Mouse (Mus musculus): ENCODE measurements around the gene Ltb4r2.
A peak's percentile ranks its signal among the peaks of the same experiment; 100 is the strongest.

Gene Ltb4r2

DNA sequence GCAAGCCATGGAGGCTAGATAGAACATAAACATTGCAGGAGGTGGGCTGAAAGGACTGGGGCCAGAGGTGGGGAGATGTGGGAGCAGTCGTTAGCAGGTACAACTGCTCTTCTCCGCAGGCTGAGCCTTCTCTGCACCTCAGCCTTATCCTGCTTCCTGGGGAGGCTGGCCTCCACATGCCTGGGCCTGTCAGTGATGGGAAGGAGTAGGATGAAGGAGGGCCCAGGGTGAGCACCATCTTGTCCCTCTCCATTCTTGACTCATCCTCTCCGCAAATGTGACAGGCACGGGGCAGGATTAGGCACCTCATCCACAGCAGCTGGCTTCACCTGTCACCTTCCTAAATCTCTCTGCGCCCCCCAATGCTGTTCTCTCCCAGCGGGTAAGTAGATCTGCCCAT lies at the start of gene Ltb4r2:
Gene Ltb4r2, plus strand, starts transcription at position 266 of the 400 bp plus-strand sequence.
- no peak for DNase-seq (ENCODE audit: low spot score in 2 of 2)

- no peak for DNase-seq (ENCODE audit: low spot score in 2 of 2)
These were observed 49.4 kb upstream of the Ltb4r2 start for GRCm38 (mm10) chr14:55711786-55712185.

DNA sequence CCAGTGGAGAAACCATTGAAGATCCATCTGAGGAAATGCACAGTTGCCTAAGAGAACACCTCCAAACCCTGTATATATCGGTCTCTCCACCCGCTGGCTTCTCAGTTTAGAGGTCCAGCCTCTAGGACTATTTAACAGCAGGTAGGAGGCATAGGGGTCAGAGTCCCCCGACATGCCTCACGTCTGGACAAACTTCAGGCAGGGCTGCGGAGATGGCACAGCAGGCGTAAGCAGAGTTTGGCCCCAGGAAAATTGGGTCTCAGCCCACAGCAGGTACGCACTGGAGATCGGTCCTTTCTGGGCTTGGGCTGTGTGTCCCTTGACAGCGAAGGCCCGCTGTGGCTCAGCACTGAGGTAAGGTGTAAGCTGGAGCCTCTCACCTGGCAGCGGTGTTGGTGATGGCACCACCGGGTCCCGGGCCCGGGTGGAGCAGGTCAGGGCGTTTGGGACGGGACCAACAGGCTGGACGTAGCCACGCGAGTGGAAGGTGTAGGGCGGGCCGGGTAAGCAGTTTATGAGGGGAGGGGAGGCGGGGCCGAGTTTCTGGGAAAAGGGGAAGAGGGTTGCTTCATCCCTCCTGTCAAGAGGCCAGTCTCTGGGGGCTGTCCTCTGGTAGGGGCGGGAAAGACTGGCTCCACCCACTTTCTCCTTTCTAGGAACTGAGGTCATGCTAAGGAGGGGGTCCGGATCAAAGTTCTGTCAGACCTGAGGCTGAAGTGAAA lies 48.1 kb upstream of the Ltb4r2 start:
- DNase-seq (ENCODE audit: low spot score in 2 of 2), result no peak

DNA sequence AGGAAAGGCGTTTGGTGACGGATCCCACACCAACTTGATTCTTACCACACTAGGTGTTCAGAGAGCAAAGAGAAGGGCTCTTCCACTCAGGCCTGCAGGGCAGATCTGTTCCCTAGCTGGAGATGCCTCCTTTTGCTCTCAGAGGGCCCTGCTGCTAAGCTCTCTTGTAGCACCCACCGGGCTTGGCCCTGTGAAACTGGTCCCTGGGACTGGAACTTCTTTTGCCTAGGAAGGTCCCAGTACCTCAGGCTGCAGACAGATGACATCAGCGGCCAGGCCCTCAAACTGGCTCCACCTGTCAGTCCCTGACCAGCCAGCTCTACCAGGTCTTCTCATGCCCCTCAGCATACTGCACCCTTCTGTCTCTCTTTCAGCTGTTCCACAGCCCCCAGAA lies 47.5 kb upstream of the Ltb4r2 start, which contains the start of gene Tgm1:
Gene Tgm1, minus strand, starts transcription at position 198 of the 394 bp plus-strand sequence.
- no peak for DNase-seq (ENCODE audit: low spot score in 2 of 2)

- no peak for DNase-seq (ENCODE audit: low spot score in 2 of 2)
These were observed 46.3 kb upstream of the Ltb4r2 start for GRCm38 (mm10) chr14:55714893-55715292.

DNA sequence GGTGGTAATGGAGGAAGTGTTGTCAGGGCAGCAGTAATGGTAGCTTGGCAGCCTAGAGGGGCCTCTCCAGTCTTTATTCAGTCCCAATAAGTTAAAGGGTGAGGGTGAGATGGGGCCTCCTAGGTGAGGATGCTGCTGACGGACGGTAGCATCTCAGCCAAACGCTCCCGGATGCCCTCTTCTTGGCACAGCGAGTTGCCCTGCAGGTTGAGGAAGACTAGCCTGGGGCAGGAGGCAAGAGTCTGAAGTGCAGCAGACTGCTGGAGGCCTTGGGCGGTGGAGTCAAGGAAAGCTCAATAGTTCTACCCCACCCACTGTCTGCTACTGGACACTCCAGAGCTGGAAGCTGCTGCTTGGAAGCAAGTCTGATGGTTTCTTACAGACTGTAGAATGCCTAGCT lies 45.0 kb upstream of the Ltb4r2 start:
- no peak for DNase-seq (ENCODE audit: low spot score in 2 of 2)

DNA sequence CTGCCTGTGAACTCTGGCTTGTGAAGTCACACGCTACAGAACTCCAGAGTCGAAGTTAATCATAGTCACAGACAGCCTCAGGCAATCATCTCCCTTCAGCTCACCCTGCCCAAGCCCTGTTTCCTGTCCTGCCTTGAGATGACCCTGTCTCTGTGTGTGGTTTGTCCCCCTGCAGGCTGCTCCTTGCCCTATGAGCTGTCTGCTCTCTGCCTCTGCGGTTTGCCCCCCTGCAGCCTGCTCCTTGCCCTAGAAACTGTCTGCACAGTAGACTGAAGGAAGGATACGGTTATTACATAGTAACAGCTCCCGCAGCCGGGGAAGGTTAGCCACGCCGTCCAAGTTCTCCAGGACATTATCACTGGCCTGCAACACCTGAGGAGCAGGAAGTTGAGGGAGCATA lies 44.3 kb upstream of the Ltb4r2 start:
- no peak for DNase-seq (ENCODE audit: low spot score in 2 of 2)

DNA sequence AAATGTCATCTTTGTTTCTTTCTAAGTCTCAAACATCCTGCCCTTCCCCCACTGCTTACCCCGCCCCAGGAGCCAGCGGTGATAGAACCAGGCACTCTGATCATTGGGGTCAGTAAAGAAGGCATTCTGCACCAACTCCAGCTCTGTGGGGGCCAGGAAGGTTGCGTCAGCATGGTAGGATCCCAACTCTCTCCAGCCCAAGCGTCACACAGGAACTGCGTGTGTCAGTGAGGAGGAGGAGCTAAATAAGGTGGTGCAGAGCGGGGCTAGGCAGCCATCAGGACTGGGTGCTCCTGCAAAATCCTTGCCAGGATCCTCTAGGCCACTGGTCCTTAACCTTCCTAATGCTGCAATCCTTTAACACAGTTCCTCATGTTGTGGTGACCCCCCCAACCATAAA lies 41.5 kb upstream of the Ltb4r2 start:
- no peak for DNase-seq (ENCODE audit: low spot score in 2 of 2)

- DNase-seq (ENCODE audit: low spot score in 2 of 2), result no peak
These were observed 40.6 kb upstream of the Ltb4r2 start for GRCm38 (mm10) chr14:55720666-55721065.

GRCm38 (mm10) chr14:55721076-55721475 lies 40.2 kb upstream of the Ltb4r2 start:
- no peak for DNase-seq (ENCODE audit: low spot score in 2 of 2)

DNA sequence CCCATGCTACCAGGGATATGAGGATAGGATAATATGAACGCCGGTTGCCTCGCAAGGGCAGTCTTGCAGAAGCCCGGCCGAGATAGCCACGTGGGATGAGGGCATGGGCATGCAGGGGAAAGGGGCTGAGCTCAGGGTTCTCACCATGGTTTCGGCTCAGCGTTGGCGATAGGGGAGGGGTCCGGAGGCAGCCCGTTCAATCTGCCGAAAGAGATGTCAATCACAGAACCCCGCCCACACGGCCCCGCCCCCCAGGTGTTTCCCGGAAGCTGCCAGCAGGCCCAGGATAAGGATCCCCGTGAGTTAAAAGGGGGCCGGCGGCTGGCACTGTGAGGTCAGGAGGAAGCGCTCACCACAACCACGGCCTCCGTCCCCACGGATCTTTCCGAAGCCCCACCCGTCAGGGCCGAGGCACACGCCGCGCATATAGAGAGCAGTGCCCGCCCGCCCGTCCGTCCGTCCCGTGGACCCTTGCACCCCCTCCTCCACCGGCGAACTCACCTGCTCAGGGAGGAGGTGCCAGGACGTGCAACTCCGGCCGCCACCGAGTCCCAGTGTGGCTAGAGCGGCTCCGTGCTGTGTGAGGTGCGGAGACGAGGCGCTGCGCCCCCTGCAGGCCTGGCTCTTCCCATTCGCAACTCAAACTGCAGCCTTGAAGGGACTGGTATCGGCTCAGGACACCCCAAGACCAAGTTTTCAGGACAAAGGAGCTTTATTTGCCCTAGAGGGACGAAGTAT lies 39.4 kb upstream of the Ltb4r2 start, which contains the start of gene Rabggta:
Gene Rabggta, minus strand, starts transcription at position 564 of the 738 bp plus-strand sequence.
- DNase-seq (ENCODE audit: low spot score in 2 of 2), result peak; percentile 85 to 90

DNA sequence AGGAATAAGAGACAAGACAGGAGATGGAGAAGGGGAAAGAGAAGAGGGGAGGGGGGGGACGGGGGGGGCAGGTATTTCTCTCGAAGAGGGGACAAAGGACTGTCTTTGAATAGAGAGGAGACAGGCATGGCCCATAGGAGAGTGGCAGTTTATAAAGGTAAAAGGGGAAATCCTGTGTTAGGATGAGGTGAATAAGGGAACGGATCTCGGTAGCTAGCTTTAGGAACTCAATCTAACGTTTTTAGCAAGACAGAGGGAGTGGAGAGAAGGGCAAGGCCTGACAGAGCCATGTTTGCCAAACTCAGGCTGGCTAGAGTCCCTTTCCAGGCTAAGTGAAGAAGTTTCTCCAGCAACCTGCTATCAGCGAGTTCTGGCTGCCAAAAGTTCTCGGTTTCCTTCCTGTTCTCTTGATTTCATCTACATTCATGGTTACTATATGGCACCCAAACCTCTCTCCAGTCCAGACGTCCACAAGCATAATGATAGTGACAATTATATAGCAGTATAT lies 38.7 kb upstream of the Ltb4r2 start:
- DNase-seq (ENCODE audit: low spot score in 2 of 2), result no peak

DNA sequence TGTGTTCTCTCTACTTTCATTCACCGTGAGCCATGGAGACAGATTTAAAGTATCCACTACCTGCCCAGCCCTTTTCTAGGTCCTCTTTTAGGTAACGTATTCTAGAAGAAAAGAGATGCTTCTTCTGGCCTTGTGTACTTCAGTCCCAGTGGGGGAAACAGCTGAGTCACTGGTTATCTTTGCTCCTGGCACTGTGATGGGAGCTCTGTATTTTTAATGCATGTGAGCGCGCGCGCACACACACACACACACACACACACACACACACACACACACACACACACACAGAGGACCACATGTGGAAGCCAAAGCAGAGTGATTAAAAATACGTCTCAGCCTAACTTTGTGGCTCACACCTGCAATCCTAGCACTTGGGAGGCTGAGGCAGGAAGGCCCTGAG lies 37.8 kb upstream of the Ltb4r2 start:
- DNase-seq (ENCODE audit: low spot score in 2 of 2), result no peak

GRCm38 (mm10) chr14:55724411-55724871 lies 36.8 kb upstream of the Ltb4r2 start:
- DNase-seq (ENCODE audit: low spot score in 2 of 2), result no peak

GRCm38 (mm10) chr14:55726261-55726660 lies 35.0 kb upstream of the Ltb4r2 start:
- DNase-seq (ENCODE audit: low spot score in 2 of 2), result no peak

- no peak for DNase-seq (ENCODE audit: low spot score in 2 of 2)
These were observed 33.1 kb upstream of the Ltb4r2 start for GRCm38 (mm10) chr14:55727889-55728685.

GRCm38 (mm10) chr14:55730116-55730515 lies 31.1 kb upstream of the Ltb4r2 start:
- no peak for DNase-seq (ENCODE audit: low spot score in 2 of 2)

GRCm38 (mm10) chr14:55730531-55731032 lies 30.6 kb upstream of the Ltb4r2 start:
- no peak for DNase-seq (ENCODE audit: low spot score in 2 of 2)

DNA sequence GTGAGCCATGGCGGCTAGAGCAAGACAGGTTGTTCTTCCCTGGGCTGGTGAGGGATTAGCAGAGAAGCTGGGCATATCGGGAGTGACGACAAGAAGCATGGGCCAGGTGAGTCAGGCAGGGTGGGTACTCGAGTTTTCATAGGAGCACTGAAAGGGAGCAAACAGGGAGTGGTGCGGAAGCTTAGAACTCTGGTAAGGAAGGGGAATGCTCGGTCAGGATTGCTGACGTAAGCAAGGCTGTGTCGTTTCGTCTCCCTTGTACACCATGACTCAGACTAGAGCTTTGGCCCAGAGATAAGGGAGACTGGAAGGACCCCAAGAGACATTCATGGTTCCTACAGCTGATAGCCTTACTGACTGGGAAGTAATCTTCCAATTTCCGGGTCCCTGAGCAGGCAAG lies 27.3 kb upstream of the Ltb4r2 start:
- no peak for DNase-seq (ENCODE audit: low spot score in 2 of 2)

DNA sequence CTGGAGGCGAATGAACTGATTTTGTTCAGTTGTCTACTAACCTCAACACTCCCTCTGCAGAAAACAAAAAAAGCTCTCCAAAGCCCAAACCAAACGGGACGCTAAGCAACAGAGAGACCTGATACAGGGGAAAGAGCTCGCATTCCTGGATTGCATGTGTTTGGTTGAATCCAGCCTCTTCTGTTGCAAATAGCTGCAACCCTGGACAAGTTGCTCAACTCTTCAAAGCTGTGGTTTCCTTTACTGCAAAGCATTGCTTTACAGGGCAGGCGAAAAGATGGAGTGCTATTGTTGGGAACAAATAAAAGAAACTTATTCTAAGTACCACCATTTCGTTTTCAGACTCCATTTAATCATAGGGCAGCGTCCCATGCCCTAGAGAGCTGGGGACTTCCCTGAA lies 26.4 kb upstream of the Ltb4r2 start:
- DNase-seq (ENCODE audit: low spot score in 2 of 2), result no peak

- DNase-seq (ENCODE audit: low spot score in 2 of 2), result no peak
These were observed 25.9 kb upstream of the Ltb4r2 start for GRCm38 (mm10) chr14:55735334-55735733.

DNA sequence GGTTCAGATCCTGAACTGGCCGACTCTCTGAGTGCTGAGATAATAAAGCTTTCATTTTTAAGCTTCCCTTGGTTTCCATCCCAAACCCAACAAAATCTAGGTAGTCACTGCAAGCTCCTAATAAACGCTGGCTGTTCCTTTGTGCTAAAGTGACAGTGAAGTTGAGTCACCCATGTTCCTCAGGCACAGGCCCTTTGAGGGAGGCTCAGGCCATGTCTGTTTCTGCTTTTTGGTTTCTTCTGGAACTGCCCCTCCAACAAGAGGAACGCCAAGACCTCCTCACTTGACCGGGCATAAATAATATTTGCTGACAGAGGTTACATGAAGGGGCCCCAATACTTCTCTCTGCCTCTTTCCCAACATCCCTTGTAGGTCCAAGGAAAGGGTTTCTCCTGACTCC lies 25.5 kb upstream of the Ltb4r2 start:
- DNase-seq (ENCODE audit: low spot score in 2 of 2), result no peak
